ENCODE assay signal across 18 mouse cellular contexts in genomic region chr9:50867015-50867414, GRCm38 (mm10).
"Had no signal": no experiment of that assay in that cellular context is flagged by ENCODE, and none has a peak within 500 bp of the region (broad histone marks: within the 10 kb centered on the region; RNA-seq: fewer than 3 reads in every experiment).

No protein-coding gene starts in this region.

- ATAC-seq: midbrain, embryonic 15.5 days had no signal

- DNase-seq: kidney, adult 9 months; kidney, postnatal 14 days; kidney, postnatal 4 days; layer of hippocampus, postnatal 36 days; liver, embryonic 13.5 days; lung, adult 2 months; lung, postnatal 14 days; retina, postnatal 1 day; right cerebral cortex, postnatal 25 days; spleen, adult 18-20 months; thymus, postnatal 25 days had no signal

- H3K9ac ChIP-seq: liver, embryonic 13.5 days; midbrain, embryonic 12.5 days; midbrain, embryonic 15.5 days; neural tube, embryonic 12.5 days; neural tube, embryonic 15.5 days; stomach, embryonic 15.5 days had no signal

- H3K27me3 ChIP-seq: liver, embryonic 13.5 days; midbrain, embryonic 12.5 days; midbrain, embryonic 15.5 days; neural tube, embryonic 12.5 days; neural tube, embryonic 15.5 days; stomach, embryonic 15.5 days had no signal

- H3K9me3 ChIP-seq: liver, embryonic 13.5 days; midbrain, embryonic 12.5 days; midbrain, embryonic 15.5 days; neural tube, embryonic 12.5 days; neural tube, embryonic 15.5 days; stomach, embryonic 15.5 days had no signal

- H3K4me2 ChIP-seq: liver, embryonic 13.5 days; midbrain, embryonic 12.5 days; midbrain, embryonic 15.5 days; neural tube, embryonic 12.5 days; neural tube, embryonic 15.5 days; stomach, embryonic 15.5 days had no signal

- H3K4me3 ChIP-seq: left cerebral cortex, adult 2 months; liver, embryonic 13.5 days; midbrain, embryonic 12.5 days; midbrain, embryonic 15.5 days; neural tube, embryonic 12.5 days; neural tube, embryonic 15.5 days; stomach, embryonic 15.5 days had no signal

- H3K4me1 ChIP-seq: midbrain, embryonic 12.5 days; midbrain, embryonic 15.5 days; neural tube, embryonic 12.5 days; neural tube, embryonic 15.5 days; stomach, embryonic 15.5 days had no signal

- H3K27ac ChIP-seq: left cerebral cortex, adult 2 months; liver, embryonic 13.5 days; macrophage; midbrain, embryonic 12.5 days; midbrain, embryonic 15.5 days; neural tube, embryonic 12.5 days; neural tube, embryonic 15.5 days; stomach, embryonic 15.5 days had no signal
